Mouse (Mus musculus) pancreas, adult 10 weeks (tissue): Measurements from ENCODE around the gene Pthlh. TPM values are rescaled to one million over a fixed set of nuclear protein-coding genes. Genes with fewer than 3 reads are reported as not detected.

Experiments
- polyA plus RNA-seq: library from polyadenylated mRNA; stranded (reverse); fragments of 350-450 nt; fragmentation: Illumina TruSeq; extraction: RNeasy Lipid Tissue Mini Kit (QIAGEN cat#74804); gene quantifications from one replicate; pipeline ENCODE4 v1.2.3, GENCODE M21; 2015; ENCODE audit warnings: low read depth, low replicate concordance; ENCODE audit not compliant: insufficient read depth

The Pthlh gene
- polyA plus RNA-seq: 1.0 TPM

GRCm38 (mm10) chr6:147263587-147264565 is at the start of gene Pthlh:
Gene Pthlh, minus strand, starts transcription at chr6:147264183.

Other genes with a start within 250 kb of the Pthlh start
- gene Rep15, start 231.6 kb downstream of the Pthlh start, polyA plus RNA-seq: not detected
- 11.3 TPM for gene Mrps35, start 221.4 kb downstream of the Pthlh start, polyA plus RNA-seq
- gene Mansc4, start 177.2 kb downstream of the Pthlh start, polyA plus RNA-seq: not detected
- 1.8 TPM for gene Klhl42, start 172.8 kb downstream of the Pthlh start, polyA plus RNA-seq
- gene Ccdc91, start 211.6 kb upstream of the Pthlh start, polyA plus RNA-seq: 7.9 TPM